Mouse (Mus musculus) lung, adult 2 months (tissue): ENCODE measurements around the gene Col5a1.

ENCODE experiments used
- CTCF ChIP-seq: fragments of 200-500 bp; IDR thresholded peaks from 2 replicates; pipeline ENCODE4 v1.5.1; 2011; ENCODE audit warnings: mild to moderate bottlenecking, low read length, control low read depth; ENCODE audit not compliant: insufficient read depth
- POLR2A ChIP-seq: fragments of 200-500 bp; IDR thresholded peaks from 2 replicates; pipeline ENCODE4 v1.6.1; 2011; ENCODE audit warnings: low read depth, mild to moderate bottlenecking, control low read depth, low read length, borderline replicate concordance; ENCODE audit errors: extremely low read depth

- no peak for TF ChIP-seq CTCF
- no peak for TF ChIP-seq POLR2A
These were observed 13.9 kb upstream of the Col5a1 start for GRCm38 (mm10) chr2:27872276-27872675.
